Mouse (Mus musculus) regulatory T cell (primary cell): ENCODE data around the gene Ubac1.

Source experiments
- in situ Hi-C: fragments of 300-600 bp; cut with MboI, MseI; formaldehyde crosslinking; loops from one replicate; pipeline ENCODE4 v1.15.1; 2025; ENCODE audit warnings: high pct_unique_total_duplicates

The Ubac1 gene

DNA sequence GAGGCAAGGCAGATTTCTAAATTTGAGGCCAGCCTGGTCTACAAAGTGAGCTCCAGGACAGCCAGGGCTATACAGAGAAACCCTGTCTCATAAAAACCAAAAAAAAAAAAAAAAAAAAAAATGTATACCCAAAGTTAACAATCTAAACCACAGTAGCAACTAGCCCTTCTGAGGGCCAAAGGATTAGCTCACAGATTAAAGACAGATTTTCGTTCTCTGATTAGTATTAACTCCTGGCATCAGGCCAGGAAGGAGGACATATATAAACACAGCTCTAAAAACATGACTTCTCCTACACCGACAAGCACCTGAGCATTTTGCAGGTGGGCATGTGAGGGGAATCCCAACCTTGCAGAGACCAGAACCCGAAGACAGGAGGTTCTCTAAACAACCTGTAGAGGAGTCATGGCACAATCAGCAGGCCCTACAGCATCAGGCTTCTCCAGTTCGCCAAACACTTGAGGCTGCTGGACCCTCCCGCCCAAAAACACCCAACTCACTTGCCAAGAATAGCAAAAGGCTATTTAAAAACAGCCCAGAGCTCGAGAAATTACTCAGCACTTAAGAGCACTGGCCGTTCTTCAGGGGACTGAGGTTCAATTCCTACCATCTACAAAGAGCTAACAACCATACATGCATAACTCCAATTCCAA is 43.8 kb downstream of the Ubac1 start:
- in situ Hi-C loops, result loop anchor here (25.0 kb wide), 1 partner anchor 1015 kb away; the partner anchor contains the start of gene Dph7

DNA sequence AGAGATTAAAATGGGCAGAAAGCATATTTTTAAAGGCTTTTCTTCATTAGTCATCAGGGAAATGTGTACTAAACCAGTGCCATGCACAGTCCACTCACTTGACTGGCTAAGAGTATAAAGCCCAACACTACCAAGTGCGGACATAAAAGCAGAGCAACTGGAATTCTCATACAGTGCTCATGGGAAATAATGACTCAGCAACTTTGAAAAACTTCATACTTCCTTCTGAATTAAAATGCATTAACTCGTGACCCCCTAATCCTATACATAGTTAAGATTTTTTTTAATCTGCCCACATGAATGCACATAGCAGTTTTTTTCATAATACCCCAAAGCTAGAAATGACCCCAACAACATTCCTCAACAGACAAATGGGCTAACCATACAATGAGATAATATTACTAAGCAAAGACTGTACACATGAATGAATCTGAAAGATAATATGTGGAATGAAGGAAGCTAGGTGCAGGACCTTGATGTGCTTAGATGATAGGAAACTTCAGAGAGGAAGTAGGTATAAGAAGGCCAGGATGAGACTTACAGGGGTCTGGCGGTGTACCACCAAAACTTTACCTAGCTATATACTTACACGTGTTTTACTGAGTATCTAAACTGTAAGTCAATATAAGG is 46.3 kb downstream of the Ubac1 start:
- in situ Hi-C loops, result loop anchor here (25.0 kb wide), 1 partner anchor 1013 kb away; the partner anchor contains the start of gene Dph7

DNA sequence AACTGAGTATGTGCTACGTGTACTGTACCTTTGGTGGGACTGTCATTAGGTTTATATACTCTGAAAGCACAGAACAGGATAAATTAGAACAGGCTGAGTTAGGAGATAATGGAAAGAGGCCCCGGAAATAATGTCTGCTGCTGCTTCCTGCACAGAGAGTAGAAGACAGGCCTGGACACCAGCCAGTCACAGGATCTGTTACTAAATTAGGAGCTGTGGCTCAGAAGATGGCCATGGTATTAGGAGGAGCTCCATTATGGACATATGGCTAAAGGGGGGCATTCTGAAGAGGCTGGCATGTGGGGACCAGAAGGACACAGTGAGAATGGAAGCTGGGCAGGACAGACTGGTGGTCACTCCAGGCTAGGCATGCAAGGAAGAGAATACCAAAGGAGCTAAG is 51.1 kb downstream of the Ubac1 start:
- in situ Hi-C loops, result no loop called here

DNA sequence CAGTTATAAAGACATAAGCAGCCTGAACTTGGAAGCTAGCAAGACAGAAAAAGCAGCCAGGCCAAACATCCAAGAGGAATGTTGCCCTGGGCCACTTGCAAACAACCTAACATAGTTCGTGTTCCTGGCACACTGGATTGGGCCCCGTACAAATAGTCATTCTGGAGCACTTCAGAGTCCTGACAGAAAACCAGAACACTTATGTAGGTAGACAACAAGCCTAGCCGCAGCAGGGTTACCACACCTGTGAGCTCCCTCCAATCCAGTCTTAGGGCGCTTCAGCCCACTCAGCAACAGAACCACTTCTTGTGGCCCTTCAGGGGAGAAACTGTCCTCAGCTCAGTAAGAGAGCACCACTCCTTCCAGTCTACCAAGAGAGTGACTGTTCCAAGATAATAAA is 52.2 kb downstream of the Ubac1 start:
- in situ Hi-C loops, result no loop called here

DNA sequence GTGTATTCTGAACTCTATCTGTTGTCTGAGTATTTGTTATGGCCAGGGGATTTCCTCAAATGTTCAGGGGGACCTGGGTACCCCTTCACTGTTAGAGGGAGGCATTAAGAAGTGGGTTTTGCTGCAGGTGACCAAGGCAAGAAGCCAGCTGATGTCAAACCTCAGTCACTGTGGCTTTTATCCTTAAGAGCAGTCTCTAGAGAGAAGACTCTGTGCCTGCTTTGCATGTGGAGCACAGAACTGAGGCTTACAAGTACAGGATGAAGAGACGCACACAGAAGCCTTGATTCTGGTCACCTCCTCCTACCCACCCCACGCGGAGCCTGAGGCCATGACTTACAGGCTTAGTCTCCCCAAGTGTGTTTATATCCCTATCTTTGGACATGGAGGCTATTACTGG is 72.3 kb downstream of the Ubac1 start:
- in situ Hi-C loops, result no loop called here
